Mouse (Mus musculus) cerebellum, adult 2 months (tissue): Measurements from ENCODE around the gene Zfp87.

ENCODE experiments used
- CTCF ChIP-seq: fragments of 200-500 bp; IDR thresholded peaks from 2 replicates; pipeline ENCODE4 v1.5.1; 2011; ENCODE audit warnings: low read depth, mild to moderate bottlenecking, control low read depth, low read length, moderate library complexity, borderline replicate concordance; ENCODE audit not compliant: insufficient read depth
- POLR2A ChIP-seq: fragments of 200-500 bp; IDR thresholded peaks from 2 replicates; pipeline ENCODE4 v1.6.1; 2011; ENCODE audit warnings: low read length, control low read depth, borderline replicate concordance; ENCODE audit not compliant: insufficient read depth

DNA sequence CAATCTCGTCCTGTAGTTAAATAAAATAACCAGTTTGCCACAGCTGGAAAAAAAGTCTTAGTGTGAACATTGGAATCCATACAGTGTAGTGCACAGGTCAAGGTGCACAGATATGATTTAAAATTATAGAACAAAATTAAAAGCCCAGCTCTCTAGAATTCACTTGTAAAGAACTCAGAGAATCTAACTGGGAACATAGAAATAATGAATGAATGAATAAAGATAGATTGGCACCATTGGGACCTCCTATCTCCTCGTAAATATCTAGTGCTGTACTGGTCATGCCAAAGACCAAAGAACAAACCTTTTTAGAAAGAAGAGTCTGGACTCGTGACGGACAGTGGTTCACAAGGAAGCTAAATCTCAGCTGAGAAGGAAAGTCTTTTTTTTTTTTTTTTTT lies 27.8 kb upstream of the Zfp87 start, which contains the start of gene Zfp748:
- TF ChIP-seq CTCF (no peak), POLR2A (no peak)
